Mouse (Mus musculus): ENCODE measurements at regions not wholly inside any gene's neighbourhood (a gene's known extent, or its start where the extent isn't known, plus 50 kb on each side); places are given as distances from the start of the nearest gene placed in this dataset.

DNA sequence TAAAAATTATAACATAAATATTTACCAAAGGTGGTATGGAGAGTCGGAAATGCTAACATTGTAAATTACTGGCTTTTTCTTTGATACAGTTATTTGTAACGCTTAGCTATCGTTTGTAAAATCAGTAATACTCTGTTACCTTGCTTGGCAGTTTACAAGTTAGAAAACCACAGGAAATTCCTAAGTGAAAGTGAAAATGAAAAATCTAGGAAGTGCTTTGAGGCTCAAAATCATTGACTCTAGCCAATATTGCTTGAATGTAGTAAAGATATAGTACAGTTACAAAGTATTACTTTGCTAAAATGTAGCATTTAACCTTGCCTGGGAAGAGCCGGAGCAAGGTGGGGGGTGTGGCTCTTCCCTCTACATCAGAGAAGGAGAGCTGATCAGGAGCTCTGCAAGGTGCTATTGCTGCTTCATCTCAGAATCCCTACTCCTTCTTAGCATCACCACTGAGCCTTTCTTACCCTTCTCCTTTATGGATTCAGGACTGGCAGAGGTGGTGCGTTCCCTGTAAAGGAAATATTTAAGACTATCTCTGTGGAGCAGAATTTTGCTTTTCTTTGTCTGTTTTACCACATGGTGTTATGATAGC is 58.5 kb upstream of the Gpc5 start:
- TF ChIP-seq CTCF (IDR thresholded peaks at IDR 0.05; ENCODE audit: extremely low read depth, insufficient read length, insufficient replicate concordance, low read depth, low read length) (no peak), POLR2A (IDR thresholded peaks at IDR 0.05; ENCODE audit: low read depth, low read length) (no peak)
